Mouse (Mus musculus) bone marrow macrophage, adult 2 months (primary cell): ENCODE data around the gene Eps8. TPM values are rescaled to one million over a fixed set of nuclear protein-coding genes. Genes with fewer than 3 reads are reported as not detected.
A peak's percentile ranks its signal among the peaks of the same experiment; 100 is the strongest.

Experiments
- H3K27ac ChIP-seq: 2 replicates; pipeline ENCODE4 v1.5.1; 2012; ENCODE audit warnings: low read depth, low read length; ENCODE audit not compliant: insufficient read depth
- H3K4me1 ChIP-seq: 2 replicates; pipeline ENCODE4 v1.6.1; 2012; ENCODE audit warnings: low read length; ENCODE audit not compliant: control insufficient read depth, insufficient read depth
- H3K4me3 ChIP-seq: 2 replicates; pipeline ENCODE4 v1.5.1; 2012; ENCODE audit warnings: mild to moderate bottlenecking, low read length, moderate library complexity; ENCODE audit not compliant: insufficient read depth
- CTCF ChIP-seq: IDR thresholded peaks from 2 replicates; pipeline ENCODE4 v1.5.1; 2012; ENCODE audit warnings: low read depth, mild to moderate bottlenecking, low read length, moderate library complexity
- POLR2A ChIP-seq: IDR thresholded peaks from 2 replicates; pipeline ENCODE4 v1.6.1; 2012; ENCODE audit warnings: mild to moderate bottlenecking, low read depth, low read length, borderline replicate concordance
- polyA plus RNA-seq: library from polyadenylated mRNA; stranded (reverse); fragments of >200 nt; gene quantifications from 2 replicates; pipeline ENCODE4 v1.2.4, GENCODE M21; 2012; ENCODE audit not compliant: missing spikeins, insufficient read depth, insufficient read length

Gene Eps8
- polyA plus RNA-seq, 1 experiment: 9.0 TPM

DNA sequence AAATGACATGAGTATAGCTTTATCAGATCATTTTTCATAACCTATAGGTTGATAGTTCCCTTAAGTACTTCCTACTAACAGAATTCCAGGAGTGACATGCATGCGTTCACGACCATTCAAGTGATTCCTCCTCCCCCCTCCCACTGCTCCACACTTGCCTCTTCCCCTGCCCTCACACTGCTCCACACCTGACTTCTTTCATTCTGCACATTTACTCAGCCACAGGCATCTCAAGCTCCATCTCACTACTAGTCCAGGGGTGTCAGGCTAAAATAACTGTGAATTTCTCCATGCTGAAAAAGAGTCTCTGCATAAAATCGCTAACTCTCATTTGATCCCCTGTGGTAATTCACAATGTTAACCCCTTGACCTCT is 65.4 kb downstream of the Eps8 start:
- no peak overlapping the region for H3K4me3 ChIP-seq
- no peak for TF ChIP-seq POLR2A
- TF ChIP-seq CTCF: no peak
- no peak overlapping the region for H3K27ac ChIP-seq
- peaks cover 15% of the 10 kb centered on the region for H3K4me1 ChIP-seq

DNA sequence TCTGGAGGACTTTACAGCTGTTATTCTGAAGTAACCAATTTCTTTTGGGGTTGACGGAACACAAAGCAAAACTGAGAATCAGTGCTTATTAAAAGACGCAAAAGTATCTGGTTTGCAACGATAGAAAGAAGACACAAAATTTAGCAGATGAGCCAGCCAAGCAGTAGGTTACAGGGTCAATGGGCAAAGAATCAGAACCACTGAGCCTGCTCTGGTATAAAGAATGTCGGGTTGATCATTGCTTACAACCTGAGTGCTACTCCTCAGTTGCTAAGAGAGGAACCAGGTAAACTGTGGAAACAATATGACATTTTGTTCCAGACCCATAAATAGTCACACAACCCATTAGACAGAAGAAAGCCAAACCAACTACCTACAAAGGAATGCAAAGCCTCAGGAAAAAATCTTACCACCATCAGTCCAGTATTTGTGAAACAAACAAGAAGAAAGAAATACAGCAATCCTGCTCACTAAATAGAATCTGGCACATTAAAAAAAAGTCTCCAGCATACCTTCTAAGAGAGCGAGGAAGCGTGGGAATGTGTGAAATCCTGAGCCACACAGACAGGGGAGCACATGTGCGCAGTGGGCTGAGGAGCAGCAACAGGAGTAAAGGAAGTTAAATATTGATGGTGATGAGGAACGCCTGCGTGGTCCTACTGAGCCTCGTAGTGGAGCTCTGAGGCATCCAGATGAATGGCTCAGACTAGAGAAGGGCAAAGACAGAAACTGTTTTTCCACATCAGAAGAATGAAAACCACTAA is 66.0 kb downstream of the Eps8 start:
- H3K27ac ChIP-seq: no peak overlapping the region
- no peak overlapping the region for H3K4me3 ChIP-seq
- peaks cover 19% of the 10 kb centered on the region for H3K4me1 ChIP-seq
- TF ChIP-seq POLR2A: no peak
- TF ChIP-seq CTCF: no peak

DNA sequence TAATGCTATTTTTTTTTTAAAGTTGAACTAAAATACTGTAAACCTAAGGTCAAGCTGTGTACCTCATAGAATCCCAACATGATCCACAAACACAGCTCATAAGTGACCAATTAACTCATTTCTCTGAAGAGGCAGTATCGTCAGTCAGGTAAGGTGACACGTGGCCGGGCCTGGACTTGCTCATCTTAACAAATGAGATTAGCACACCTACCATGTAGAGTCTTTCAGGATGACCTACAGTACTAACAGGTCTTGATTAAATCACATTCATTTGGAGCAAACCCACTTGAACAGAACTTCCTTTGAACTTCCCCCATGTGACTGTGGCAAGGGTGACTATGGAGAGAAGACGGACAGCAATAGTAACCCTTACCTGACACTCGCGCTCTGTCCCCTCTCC is 66.8 kb downstream of the Eps8 start:
- TF ChIP-seq POLR2A: no peak
- H3K27ac ChIP-seq: no peak overlapping the region
- H3K4me3 ChIP-seq: no peak overlapping the region
- peaks cover 21% of the 10 kb centered on the region for H3K4me1 ChIP-seq

DNA sequence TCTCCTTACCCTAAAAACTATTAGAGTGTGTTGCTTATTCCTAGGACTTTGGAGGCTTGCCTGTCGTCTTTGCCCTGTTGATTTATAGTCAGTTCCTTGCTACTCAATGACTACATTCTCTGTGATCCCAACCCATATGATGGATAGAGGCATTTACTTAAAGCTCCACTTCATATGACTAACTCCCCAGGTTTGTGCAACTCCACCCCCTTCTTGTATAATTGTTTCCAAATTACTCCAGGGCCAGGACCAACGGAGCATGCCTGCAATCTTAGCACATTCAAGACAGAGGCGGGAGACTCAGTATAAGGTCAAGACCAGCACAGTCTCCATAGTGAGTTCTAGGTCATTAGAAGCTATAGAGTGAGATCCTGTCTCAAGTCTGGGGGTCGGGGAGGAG is 69.4 kb downstream of the Eps8 start:
- Histone ChIP-seq H3K4me1 (peaks cover 34% of the 10 kb centered on the region), H3K27ac (no peak overlapping the region), H3K4me3 (no peak overlapping the region)
- TF ChIP-seq CTCF: no peak

DNA sequence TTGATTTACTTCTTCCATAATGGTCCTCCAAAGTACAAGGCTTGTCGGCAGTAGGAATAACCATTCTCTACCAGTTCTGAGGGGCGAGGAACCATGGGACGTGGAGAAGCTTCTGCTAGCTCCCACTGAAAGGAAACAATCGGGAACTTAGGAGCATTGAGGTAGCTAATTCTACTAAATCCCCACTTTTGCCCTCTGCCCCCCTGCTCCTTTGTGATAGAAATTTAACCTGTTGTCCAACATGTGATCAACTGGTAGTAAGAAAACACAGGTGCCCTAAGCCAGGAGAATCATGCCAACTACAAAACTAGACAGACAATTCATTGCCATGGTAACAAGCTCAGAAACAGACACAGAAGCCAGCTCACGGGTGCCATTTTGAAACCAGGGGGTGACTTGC is 71.6 kb downstream of the Eps8 start:
- TF ChIP-seq POLR2A (no peak), CTCF (no peak)
- Histone ChIP-seq H3K4me1 (peaks cover 30% of the 10 kb centered on the region), H3K4me3 (no peak overlapping the region), H3K27ac (peak overlapping the region; percentile 15; the same call in 1 of the 2 replicates)

DNA sequence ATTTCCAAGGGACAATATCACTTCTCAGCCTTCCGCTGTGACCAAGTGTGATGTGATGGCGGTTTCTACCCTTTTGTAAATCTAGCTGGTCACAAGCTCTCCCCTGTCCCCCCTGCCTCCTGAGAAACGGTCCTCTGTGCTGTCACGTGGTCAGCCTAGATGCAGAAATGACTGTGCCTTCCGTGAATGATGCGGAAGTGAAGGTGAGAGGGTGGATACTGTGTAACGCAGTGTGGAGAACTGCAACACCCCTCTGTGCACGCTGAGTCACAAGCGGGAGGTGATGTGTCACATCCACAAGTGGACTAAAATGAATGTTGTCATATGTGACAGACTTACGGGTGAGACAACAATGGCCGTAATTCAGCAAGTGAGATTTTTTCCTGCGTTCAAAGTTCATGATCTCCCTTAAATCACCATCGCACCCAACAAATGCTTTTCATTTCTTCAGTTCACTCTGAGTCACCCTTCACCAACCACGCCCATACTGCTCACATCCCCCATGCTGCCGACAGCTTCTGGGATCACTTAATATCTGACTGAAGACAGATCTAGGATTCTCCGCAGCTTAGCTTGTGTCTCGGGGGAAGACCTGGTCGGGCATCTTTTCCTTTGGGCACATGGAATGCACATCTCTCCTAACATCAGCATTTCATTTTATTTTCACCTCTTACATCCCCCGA is 72.3 kb downstream of the Eps8 start:
- peak overlapping the region; percentile 28 for H3K27ac ChIP-seq
- peak overlapping the region; percentile 29 for H3K4me3 ChIP-seq
- no peak for TF ChIP-seq POLR2A
- TF ChIP-seq CTCF: no peak
- H3K4me1 ChIP-seq: peaks cover 35% of the 10 kb centered on the region

DNA sequence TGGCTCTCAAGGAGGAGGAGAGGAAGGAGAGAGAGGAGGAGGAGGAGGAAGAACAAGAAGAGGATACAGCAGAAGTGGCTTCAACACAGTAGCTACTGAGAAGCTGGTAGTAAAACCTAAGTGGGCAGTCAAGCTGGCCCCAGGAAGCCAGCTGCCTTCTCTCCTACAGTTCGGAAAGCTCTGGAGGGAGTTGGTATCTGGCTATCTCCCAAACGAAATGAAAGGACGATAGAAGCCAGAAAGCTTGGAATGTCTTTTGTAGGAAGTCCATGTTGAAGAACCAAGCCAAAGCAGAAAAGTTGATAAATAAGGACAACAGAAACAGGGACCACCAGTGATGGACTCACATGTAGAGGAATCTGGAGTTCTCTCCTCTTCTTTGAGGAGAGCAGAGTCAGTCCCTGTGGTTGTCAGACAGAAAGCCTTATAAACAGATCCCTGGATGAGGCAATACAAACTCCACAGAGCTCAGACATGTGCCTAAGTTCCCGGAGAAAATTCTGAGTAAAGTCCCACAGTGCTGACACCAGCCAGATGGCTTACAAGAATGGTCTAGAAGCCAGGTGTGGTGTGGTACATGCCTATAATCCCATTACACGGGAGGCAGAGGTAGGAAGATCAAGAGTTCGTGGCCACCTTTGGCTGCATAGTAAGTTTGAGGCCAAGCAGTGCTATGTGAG is 73.2 kb downstream of the Eps8 start:
- H3K4me3 ChIP-seq: no peak overlapping the region
- TF ChIP-seq CTCF: no peak
- H3K4me1 ChIP-seq: peaks cover 43% of the 10 kb centered on the region
- H3K27ac ChIP-seq: peak overlapping the region; percentile 28

DNA sequence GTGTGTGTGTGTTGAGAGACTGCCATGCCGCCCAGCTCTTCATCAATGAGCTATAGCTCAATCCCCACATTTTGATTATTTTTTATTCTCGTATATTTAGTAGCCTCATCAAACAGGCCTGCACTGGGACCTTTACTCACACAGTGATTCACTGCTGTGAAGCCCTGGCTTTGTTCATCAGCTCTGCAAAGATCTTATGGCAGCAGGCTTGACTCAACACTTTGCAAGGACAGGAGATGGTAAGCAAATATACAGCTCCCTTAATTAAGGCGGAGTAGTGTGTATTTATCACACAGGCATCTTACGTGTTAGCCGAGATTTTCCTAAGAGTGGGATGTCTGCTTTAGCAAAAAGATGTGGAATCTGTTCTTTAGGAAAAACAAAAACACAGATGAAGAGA is 74.2 kb downstream of the Eps8 start:
- peaks cover 51% of the 10 kb centered on the region for H3K4me1 ChIP-seq
- no peak for TF ChIP-seq POLR2A
- no peak for TF ChIP-seq CTCF
- no peak overlapping the region for H3K27ac ChIP-seq
- H3K4me3 ChIP-seq: no peak overlapping the region

DNA sequence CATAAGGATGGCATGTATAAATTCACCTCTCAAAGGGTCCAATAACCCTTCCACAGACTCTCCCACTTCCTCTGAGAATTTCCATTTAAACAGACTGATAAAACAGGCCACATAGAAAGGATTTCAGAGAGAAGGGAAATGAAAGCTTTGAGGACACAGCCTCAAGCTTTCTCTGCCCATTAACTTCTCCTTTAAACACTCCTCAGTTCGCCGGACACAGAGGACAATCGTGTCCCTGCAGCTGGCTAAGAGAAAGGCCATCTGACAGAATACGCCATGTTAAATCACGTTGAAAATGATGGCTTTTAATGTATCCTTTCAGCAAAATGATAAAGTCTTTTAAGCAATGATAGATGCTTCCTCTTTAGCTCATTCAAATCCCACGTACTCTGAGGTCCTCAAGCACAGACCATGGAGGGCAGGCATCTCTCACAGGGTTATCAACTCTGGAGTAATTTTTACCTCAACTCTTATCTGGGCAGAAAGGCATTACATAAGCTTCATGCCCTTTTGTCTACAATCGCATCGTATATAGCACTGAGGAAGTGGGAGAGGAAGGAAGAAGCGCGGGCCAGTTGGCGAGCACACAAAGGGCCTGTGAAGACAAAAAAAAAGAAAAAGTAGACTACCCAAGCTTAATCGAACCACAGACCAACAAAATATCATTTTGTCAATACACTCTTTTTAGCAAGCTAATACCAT is 77.9 kb downstream of the Eps8 start:
- H3K4me1 ChIP-seq: peaks cover 39% of the 10 kb centered on the region
- H3K4me3 ChIP-seq: no peak overlapping the region
- H3K27ac ChIP-seq: peak overlapping the region; percentile 70
- TF ChIP-seq POLR2A: no peak
- no peak for TF ChIP-seq CTCF

DNA sequence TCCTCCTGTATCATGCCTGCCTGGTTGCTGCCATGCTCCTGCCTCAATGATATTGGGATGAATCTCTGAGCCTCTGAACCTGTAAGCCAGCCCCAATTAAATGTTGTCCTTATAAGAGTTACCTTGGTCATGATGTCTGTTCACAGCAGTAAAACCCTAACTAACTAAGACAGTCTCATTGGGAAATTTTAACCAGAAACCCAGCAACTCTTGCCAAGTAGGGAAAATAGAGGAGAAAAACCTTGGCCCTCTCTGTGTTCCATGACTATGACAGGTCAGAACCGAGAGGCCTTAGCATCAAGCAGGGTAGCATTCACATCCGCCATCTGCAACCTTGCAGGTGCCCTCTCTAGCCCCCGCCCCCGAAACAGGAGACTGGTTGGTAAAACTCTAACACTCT is 78.6 kb downstream of the Eps8 start:
- TF ChIP-seq CTCF (no peak), POLR2A (no peak)

More for the DNA sequence above, 78.6 kb downstream of the Eps8 start:
- peak overlapping the region; percentile 37; the same call in 1 of the 2 replicates for H3K27ac ChIP-seq
- H3K4me1 ChIP-seq: peaks cover 39% of the 10 kb centered on the region
- H3K4me3 ChIP-seq: no peak overlapping the region
